Mouse (Mus musculus) hindbrain, postnatal 0 days (tissue): ENCODE results near the gene Gm11084. TPM values are rescaled to one million over a fixed set of nuclear protein-coding genes. Genes with fewer than 3 reads are reported as not detected.

Source experiments
- ATAC-seq: fragments of 200-750 bp; cut with Nextera tagmentation; 2 replicates; pipeline ENCODE4 v1.8.0; 2017; ENCODE audit warnings: mild to moderate bottlenecking, moderate TSS enrichment, moderate library complexity
- DNase-seq: peaks from one replicate; pipeline ENCODE4 v3.0.0-alpha.2; 2015; ENCODE audit warnings: low spot score
- H3K27ac ChIP-seq: fragments of 300-500 bp; sonication (generic); 2 replicates; pipeline ENCODE4 v1.5.1; 2014; ENCODE audit warnings: mild to moderate bottlenecking
- H3K27me3 ChIP-seq: fragments of 300-500 bp; sonication (generic); 2 replicates; pipeline ENCODE4 v1.6.1; 2014; ENCODE audit warnings: low read length, mixed read lengths; ENCODE audit not compliant: insufficient read depth
- H3K36me3 ChIP-seq: fragments of 300-500 bp; sonication (generic); 2 replicates; pipeline ENCODE4 v1.6.1; 2014; ENCODE audit warnings: low read length, mixed read lengths; ENCODE audit not compliant: insufficient read depth
- H3K4me1 ChIP-seq: fragments of 300-500 bp; sonication (generic); 2 replicates; pipeline ENCODE4 v1.6.1; 2014; ENCODE audit warnings: antibody characterized with exemption, low read length, mixed read lengths; ENCODE audit not compliant: insufficient read depth
- H3K4me2 ChIP-seq: fragments of 300-500 bp; sonication (generic); 2 replicates; pipeline ENCODE4 v1.6.1; 2014; ENCODE audit warnings: low read depth, mild to moderate bottlenecking, low read length, moderate library complexity, mixed read lengths
- H3K4me3 ChIP-seq: fragments of 300-500 bp; sonication (generic); 2 replicates; pipeline ENCODE4 v1.5.1; 2014; ENCODE audit warnings: low read length
- H3K9ac ChIP-seq: fragments of 300-500 bp; sonication (generic); replicated peaks from 2 replicates; pipeline ENCODE4 v1.6.1; 2014; ENCODE audit warnings: mild to moderate bottlenecking, low read length, moderate library complexity, mixed read lengths
- H3K9me3 ChIP-seq: fragments of 300-500 bp; sonication (generic); 2 replicates; pipeline ENCODE4 v1.6.1; 2016; ENCODE audit warnings: low read length, mixed read lengths
- CTCF ChIP-seq: IDR thresholded peaks from 2 replicates; pipeline ENCODE4 v1.5.1; 2016; ENCODE audit warnings: antibody characterized with exemption, control low read depth, low read depth
- WGBS: fragments of 180-500 bp; shearing (Covaris S2); extraction: QIAGEN DNeasy Blood & Tissue Kit; methylation state at CpG from one replicate; pipeline ENCODE4 v1.1.7; 2014; 5-methylcytosine and 5-hydroxymethylcytosine counted together
- polyA plus RNA-seq: library from polyadenylated mRNA; unstranded; fragments of >200 nt; fragmentation: Nextera tagmentation; extraction: Ambion mirVana; gene quantifications from 2 replicates; pipeline ENCODE4 v1.2.1, GENCODE M21; 2015
- total RNA-seq: library from RNA; depleted of rRNA; stranded (reverse); fragments of >200 nt; gene quantifications from 2 replicates; pipeline ENCODE4 v1.2.3, GENCODE M21; 2014

Gene Gm11084
- total and polyA plus RNA-seq, 2 experiments from 2014 or later = not detected

- Histone ChIP-seq H3K4me3 (no peak overlapping the region), H3K27ac (no peak overlapping the region), H3K9ac (no peak overlapping the region), H3K4me2 (no peak overlapping the region), H3K36me3 (no peaks in the 10 kb centered on the region), H3K4me1 (no peaks in the 10 kb centered on the region), H3K9me3 (no peaks in the 10 kb centered on the region), H3K27me3 (no peaks in the 10 kb centered on the region)
- no peak for DNase-seq
- 94% methylated on average over 7 of the region's 7 CpGs for WGBS
- no peak for TF ChIP-seq CTCF
- ATAC-seq = no peak
These were observed 4.3 kb downstream of the Gm11084 start for GRCm38 (mm10) chr2:72982110-72982785.

GRCm38 (mm10) chr2:72981441-72982109 lies 4.9 kb downstream of the Gm11084 start:
- Histone ChIP-seq H3K27me3 (no peaks in the 10 kb centered on the region), H3K9me3 (no peaks in the 10 kb centered on the region), H3K9ac (no peak overlapping the region), H3K36me3 (no peaks in the 10 kb centered on the region), H3K27ac (no peak overlapping the region), H3K4me1 (peaks cover 3% of the 10 kb centered on the region; the same call in 1 of the 2 replicates), H3K4me2 (peak overlapping the region; percentile 61), H3K4me3 (peak overlapping the region; percentile 99; the same call in 1 of the 2 replicates)
- 71% methylated on average over 9 of the region's 9 CpGs for WGBS
- TF ChIP-seq CTCF = no peak
- no peak for ATAC-seq
- no peak for DNase-seq

- DNase-seq = no peak
- TF ChIP-seq CTCF = no peak
- Histone ChIP-seq H3K27me3 (no peaks in the 10 kb centered on the region), H3K9ac (peak overlapping the region; percentile 100), H3K9me3 (no peaks in the 10 kb centered on the region), H3K4me1 (peaks cover 5% of the 10 kb centered on the region; the same call in 1 of the 2 replicates), H3K27ac (peak overlapping the region; percentile 100), H3K4me2 (peak overlapping the region; percentile 61), H3K4me3 (peak overlapping the region; percentile 99), H3K36me3 (no peaks in the 10 kb centered on the region)
- no peak for ATAC-seq
- WGBS = 10% methylated on average over 3 of the region's 3 CpGs
These were observed 5.5 kb downstream of the Gm11084 start for GRCm38 (mm10) chr2:72981075-72981420.

GRCm38 (mm10) chr2:72980337-72981074 lies 6.0 kb downstream of the Gm11084 start, which contains the start of gene Sp3:
Gene Sp3 (minus strand): TSS chr2:72980446.
- TF ChIP-seq CTCF = no peak
- under 1% methylated on average over 62 of the region's 64 CpGs for WGBS
- ATAC-seq (peak; percentile 93), DNase-seq (peak; percentile 99)
- no peaks in the 10 kb centered on the region for H3K9me3 ChIP-seq
- H3K9ac ChIP-seq = peak within 1 kb of the TSS; percentile 100
- no peaks in the 10 kb centered on the region for H3K27me3 ChIP-seq
- no peaks in the 10 kb centered on the region for H3K36me3 ChIP-seq
- H3K4me1 ChIP-seq = peaks cover 8% of the 10 kb centered on the region; the same call in 1 of the 2 replicates
- H3K4me3 ChIP-seq = peak within 1 kb of the TSS; percentile 99
- H3K27ac ChIP-seq = peak within 1 kb of the TSS; percentile 100
- peak within 1 kb of the TSS; percentile 61 for H3K4me2 ChIP-seq

GRCm38 (mm10) chr2:72979659-72980071 lies 6.9 kb downstream of the Gm11084 start:
- peak overlapping the region; percentile 100 for H3K9ac ChIP-seq
- no peak for TF ChIP-seq CTCF
- no peaks in the 10 kb centered on the region for H3K36me3 ChIP-seq
- ATAC-seq (peak; percentile 75), DNase-seq (peak; percentile 87)
- H3K4me2 ChIP-seq = peak overlapping the region; percentile 61
- peaks cover 9% of the 10 kb centered on the region; the same call in 1 of the 2 replicates for H3K4me1 ChIP-seq
- peak overlapping the region; percentile 100 for H3K27ac ChIP-seq
- H3K9me3 ChIP-seq = no peaks in the 10 kb centered on the region
- H3K27me3 ChIP-seq = no peaks in the 10 kb centered on the region
- peak overlapping the region; percentile 99 for H3K4me3 ChIP-seq
- under 1% methylated on average over 24 of the region's 54 CpGs for WGBS

- Histone ChIP-seq H3K4me2 (peak overlapping the region; percentile 61), H3K9me3 (no peaks in the 10 kb centered on the region), H3K36me3 (no peaks in the 10 kb centered on the region), H3K9ac (peak overlapping the region; percentile 100), H3K4me3 (peak overlapping the region; percentile 99), H3K27me3 (no peaks in the 10 kb centered on the region), H3K4me1 (peaks cover 9% of the 10 kb centered on the region; the same call in 1 of the 2 replicates), H3K27ac (peak overlapping the region; percentile 100)
- peak; percentile 81 for ATAC-seq
- 7% methylated on average over 45 of the region's 107 CpGs for whole genome bisulfite sequencing
- no peak for TF ChIP-seq CTCF
- peak; percentile 90 for DNase-seq
These were observed 7.4 kb downstream of the Gm11084 start for GRCm38 (mm10) chr2:72978901-72979658.
